Mouse (Mus musculus) adrenal gland, postnatal 25 days (tissue): ENCODE measurements around the gene Trnau1ap. TPM values are rescaled to one million over a fixed set of nuclear protein-coding genes. Genes with fewer than 3 reads are reported as not detected.
A peak's percentile ranks its signal among the peaks of the same experiment; 100 is the strongest.
"Not testable (repeated sequence)": the region's sequence is repeated elsewhere in the genome, so short reads cannot be mapped to it uniquely, and the experiment has no call there.

ENCODE experiments used
- DNase-seq: peaks from one replicate; pipeline ENCODE4 v3.0.0; 2021; ENCODE audit warnings: mixed read lengths
- total RNA-seq: library from RNA; stranded (reverse); gene quantifications from 2 replicates; pipeline ENCODE4 v1.2.3, GENCODE M21; 2021

Gene Trnau1ap
- total RNA-seq, 1 experiment from 2014 or later: 35.6 TPM

DNA sequence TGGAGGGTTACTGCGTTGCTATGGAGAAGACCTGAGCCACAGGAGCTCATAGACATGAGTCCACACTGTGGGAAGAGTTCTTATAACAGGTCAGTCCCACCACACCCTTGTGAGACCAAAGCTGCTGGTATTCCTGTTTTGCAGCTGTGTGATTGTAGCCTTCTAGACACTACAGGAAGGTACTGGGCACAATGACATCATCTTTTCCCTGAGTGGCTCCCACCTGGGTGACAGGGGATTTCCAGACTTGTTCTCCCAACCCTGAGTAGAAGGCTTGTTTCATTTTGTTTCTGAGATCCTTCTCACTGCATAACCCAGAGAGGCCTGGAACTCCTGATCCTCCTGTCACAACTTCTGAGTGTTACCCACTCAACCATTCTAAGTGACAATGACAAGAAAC, 29.5 kb downstream of the Trnau1ap start:
- DNase-seq: no peak

DNA sequence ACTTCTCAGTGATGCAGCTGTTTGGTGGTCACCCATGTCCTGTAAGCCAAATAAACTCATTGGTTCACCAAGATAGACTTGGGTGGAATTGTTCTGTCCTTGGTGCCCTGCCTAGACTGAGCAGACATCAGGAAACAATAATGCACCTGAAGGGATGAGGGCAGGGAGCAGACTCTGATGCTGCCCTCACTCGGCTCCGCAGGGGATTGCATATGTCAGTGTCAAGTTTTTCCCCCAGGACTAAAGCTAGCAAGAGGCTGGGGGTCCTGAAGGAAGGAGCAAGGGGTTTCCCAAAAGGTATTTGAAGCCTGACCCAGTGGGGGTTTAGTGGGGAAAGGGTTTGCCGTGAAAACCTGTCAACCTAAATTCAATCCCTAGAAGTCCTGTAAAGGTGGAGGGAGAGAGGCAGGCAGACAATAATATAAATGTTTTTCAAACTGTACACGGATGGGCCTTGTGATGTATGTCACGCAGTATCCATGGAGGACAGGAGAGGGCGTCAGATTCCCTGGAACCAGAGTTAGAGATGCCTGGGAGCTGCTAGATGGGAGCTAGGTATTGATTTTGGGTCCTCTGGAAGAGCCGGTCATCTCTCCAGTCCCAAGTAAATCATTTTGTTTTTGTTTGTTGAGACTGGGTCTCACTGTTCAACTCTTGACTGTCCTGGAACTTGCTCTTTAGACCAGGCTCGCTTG, 33.5 kb downstream of the Trnau1ap start:
- no peak for DNase-seq

DNA sequence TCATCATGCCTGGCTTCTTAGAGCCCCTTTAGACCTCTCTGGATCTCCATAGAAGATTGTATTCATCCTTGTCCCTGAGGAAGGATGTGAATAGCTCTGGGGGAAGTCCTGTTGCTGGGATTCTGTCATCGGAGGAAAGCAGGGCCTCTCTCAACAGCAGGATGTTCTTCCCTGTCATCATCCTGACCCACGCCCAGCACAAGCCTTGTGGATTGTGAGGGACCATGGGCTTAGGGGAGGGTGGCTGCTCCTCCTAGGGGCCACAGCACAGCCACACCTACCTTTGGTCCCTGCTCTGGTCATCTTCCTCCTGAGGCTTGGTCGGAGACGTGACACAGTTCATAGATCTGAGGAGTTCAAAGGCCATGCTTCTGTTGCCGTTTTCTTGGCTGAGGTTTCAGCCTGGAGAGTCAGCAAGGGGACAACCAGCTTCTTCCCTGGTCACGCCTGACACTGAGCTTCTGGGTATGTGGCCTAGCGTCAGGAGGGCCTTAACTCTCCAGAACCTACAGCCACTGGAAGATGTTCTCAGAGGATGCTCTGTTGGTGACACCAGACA, 35.6 kb downstream of the Trnau1ap start:
- no peak for DNase-seq

DNA sequence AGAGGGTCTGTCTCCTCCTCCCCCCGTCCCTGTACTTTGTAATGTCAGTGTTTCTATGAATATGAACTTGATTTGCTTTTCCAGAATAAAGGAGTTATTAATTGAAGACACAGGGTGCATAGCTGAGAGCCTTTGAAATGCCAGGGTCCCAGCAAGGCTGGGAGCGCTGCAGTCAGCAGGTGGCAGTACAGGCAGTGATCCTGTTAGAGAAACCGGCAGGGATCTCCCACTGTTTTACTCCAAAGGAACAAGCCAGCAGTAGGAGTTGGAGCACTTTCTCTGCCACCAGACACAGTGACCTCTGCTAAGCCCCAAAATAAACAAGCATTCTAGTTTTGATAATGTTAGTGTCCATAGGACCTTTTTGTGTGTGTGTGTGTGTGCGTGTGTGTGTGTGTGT, 36.4 kb downstream of the Trnau1ap start:
- peak; percentile 57 for DNase-seq

DNA sequence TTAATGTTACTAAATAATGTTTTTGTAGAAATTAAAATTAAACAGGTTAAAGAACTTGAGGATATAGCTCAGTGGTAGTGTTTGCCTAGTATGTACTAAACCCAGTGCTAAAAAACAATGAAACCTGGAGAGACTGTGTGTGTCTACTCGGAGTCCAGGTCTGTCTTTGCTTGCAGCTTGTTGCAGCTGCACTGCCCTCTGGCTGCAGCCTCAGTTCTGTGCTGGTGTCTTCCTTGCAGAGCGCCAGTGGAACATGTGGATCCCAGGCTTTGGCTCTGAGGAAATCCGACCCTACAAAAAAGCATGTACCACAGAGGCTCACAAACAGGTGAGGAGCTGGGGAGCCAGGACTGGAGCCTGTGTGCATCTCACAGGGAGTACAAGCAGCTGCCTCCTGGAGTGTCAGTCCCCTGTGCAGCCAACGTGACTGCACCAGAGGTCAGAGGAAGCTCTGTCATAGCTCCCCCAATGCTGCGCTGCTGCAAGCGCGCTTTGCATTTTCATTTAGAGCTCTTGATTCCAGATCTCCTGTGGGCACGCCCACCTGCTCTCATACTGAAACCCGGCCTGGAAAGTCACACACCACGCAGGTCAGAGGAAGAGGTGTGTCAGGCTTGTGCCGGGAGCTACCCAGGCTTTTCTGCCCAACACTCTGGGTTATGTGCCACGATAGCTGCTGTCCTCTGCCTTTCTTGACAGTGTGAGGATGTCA, 37.6 kb downstream of the Trnau1ap start:
- no peak for DNase-seq

GRCm38 (mm10) chr4:132291056-132291455, 38.3 kb downstream of the Trnau1ap start:
- DNase-seq: no peak

DNA sequence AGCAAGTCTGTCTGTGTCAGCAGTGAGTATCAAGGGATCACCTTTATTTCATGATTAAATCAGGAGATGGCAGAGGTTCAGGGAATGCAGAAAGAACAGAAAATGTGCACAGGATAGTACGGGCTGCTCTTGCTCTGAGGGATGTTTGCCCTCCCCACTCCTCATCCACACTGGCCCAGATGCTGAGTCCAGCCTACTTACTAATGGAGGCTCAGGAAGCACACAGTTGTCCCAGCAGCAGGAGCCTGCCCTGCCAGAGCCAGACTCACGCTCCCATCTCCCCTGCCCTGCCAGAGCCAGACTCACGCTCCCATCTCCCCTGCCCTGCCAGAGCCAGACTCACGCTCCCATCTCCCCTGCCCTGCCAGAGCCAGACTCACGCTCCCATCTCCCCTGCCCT, 40.5 kb downstream of the Trnau1ap start:
- not testable (repeated sequence) for DNase-seq

- no peak for DNase-seq
These were observed 53.4 kb downstream of the Trnau1ap start for GRCm38 (mm10) chr4:132275949-132276348.

DNA sequence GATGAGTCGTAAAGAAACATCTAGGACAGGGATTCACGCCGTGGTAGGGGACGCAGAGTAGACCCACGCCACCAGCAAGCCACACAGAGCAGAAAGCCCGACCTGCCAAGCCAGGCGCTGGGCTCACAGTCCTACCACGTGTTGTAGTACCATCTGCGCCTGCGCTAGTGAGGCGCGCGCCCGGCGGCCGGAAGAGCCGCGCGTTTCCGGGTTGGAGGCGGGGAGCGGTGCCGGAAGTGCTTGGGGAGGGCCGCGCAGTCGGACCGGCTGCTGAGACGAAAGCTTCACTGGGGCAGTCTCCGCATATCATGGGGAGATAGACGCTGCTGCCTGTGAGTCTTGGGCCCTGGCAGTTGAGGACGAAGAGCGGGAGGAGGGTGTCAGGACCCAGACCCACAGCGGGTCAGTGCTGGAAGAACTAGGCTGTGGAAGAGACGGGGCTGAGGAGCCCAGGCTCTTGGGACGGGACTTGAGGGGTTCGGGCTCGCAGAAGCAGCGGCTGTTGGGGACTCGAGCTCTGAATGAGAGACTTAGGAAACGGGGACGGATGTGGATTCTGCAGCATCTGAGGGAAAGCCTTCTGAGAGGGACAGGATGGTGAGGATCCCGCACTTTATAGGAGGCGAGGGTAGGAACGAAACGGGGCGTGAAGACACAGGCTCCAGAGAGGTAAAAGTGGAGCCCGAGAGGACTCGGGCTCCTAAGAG, 55.0 kb downstream of the Trnau1ap start, which contains the start of gene Taf12:
Gene Taf12 (plus strand): TSS at position 220 of the 707 bp plus-strand sequence.
- peak; percentile 92 for DNase-seq

DNA sequence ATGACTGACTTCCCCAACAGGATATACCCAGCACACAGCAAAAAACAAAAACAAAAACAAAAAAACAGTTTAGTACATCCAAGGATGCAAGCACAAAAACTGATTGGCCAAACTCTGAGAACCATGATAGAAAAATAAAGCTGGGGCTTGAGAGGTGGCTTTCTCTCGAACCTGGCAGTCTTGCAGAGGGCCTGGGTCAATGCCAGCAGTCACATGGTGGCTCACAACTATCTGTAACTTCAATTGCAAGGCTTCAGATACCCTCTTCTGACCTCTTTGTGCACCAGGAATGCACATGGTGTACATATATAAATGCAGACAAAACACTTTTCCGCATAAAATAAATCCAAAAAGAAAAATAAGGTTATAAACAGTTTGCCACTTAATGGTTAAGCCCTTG, 56.2 kb downstream of the Trnau1ap start:
- DNase-seq: peak; percentile 10

GRCm38 (mm10) chr4:132269740-132270560, 59.4 kb downstream of the Trnau1ap start:
- DNase-seq: peak; percentile 79

GRCm38 (mm10) chr4:132268871-132269739, 60.2 kb downstream of the Trnau1ap start:
- no peak for DNase-seq

DNA sequence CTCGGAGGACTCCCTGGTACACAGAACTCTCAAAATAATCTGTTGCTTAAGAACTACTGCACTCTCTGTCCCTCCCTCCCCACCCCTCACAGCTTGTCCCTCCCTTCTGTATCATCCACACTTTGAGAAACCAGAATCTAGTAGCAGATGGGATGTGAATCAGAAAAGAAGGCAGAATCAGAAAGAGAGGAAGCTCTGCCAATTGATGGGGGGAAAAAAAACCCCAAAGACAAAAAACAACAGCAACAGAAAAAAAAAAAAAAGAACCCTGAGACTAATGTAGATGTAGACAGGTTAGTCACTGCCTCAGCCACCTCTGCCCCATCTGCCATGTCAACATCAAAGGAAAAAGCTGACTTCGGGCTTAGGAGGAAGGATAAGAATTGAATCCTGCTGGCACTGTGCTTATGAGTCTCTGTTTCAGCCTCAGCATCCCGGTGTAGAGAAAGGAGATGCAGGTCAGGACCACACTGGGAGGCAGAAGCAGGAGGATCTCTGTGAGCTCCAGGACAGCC, 62.4 kb downstream of the Trnau1ap start:
- no peak for DNase-seq

DNA sequence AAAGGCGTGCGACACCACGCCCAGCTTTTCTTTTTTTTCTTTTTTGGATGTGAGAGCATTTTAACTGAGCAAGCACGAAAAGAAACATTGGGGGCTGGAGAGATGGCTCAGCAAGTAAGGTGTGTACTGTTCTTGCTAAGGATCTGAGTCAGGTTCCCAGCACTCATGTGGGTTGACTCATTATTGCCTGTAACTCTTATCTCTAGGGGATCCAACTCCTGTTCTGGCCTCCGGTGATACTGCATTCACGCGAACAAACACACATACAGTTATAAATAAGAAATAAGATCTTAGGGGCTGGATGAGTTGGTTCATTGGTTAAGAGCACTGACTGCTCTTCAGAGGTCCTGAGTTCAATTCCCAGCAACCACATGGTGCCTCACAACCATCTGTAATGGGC, 66.0 kb downstream of the Trnau1ap start:
- DNase-seq: no peak

DNA sequence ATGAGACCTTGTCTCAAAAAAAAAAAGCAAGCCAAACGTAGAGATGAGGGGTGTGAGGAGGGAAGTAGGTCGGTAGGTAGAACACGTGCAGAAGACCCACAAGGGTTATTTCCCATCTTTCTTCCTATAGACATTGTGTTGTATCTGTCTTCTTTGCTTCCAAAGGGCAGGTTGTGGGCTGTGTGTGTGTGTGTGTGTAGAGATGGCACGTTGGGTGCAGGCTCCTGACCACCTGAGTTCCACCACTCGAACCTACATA, 67.1 kb downstream of the Trnau1ap start:
- no peak for DNase-seq

Other genes starting within 250 kb of the Trnau1ap start
- 1.1 TPM in 2 replicates for gene Oprd1, start 185.1 kb downstream of the Trnau1ap start, total RNA-seq
- gene Ythdf2, start 117.2 kb downstream of the Trnau1ap start, total RNA-seq: 50.8 and 51.0 TPM in 2 replicates
- gene Gmeb1, start 67.9 kb downstream of the Trnau1ap start, total RNA-seq: 20.3 and 21.8 TPM in 2 replicates
- gene Taf12, start 55.2 kb downstream of the Trnau1ap start, total RNA-seq: 29.1 and 30.4 TPM in 2 replicates
- 1.8 TPM in 1 of 2 replicates, not detected in the other for gene Rab42, start 26.2 kb downstream of the Trnau1ap start, total RNA-seq
- 17.8 and 22.0 TPM in 2 replicates for gene Rcc1, start 24.1 kb upstream of the Trnau1ap start, total RNA-seq
- 60.0 and 69.8 TPM in 2 replicates for gene Phactr4, start 93.0 kb upstream of the Trnau1ap start, total RNA-seq
- gene Med18, start 134.4 kb upstream of the Trnau1ap start, total RNA-seq: 9.4 and 10.7 TPM in 2 replicates
- 20.6 and 24.1 TPM in 2 replicates for gene Sesn2, start 181.0 kb upstream of the Trnau1ap start, total RNA-seq
- 426 and 437 TPM in 2 replicates for gene Atpif1, start 204.1 kb upstream of the Trnau1ap start, total RNA-seq
- gene Dnajc8, start 206.0 kb upstream of the Trnau1ap start, total RNA-seq: 114 and 119 TPM in 2 replicates
- gene Ptafr, start 234.5 kb upstream of the Trnau1ap start, total RNA-seq: 0.76 and 0.97 TPM in 2 replicates